Mouse (Mus musculus): Measurements from ENCODE around the gene Gm17349. TPM values are rescaled to one million over a fixed set of nuclear protein-coding genes. Genes with fewer than 3 reads are reported as not detected.

Gm17349 gene
- polyA plus RNA-seq (2017; shearing (Covaris generic)): not detected

DNA sequence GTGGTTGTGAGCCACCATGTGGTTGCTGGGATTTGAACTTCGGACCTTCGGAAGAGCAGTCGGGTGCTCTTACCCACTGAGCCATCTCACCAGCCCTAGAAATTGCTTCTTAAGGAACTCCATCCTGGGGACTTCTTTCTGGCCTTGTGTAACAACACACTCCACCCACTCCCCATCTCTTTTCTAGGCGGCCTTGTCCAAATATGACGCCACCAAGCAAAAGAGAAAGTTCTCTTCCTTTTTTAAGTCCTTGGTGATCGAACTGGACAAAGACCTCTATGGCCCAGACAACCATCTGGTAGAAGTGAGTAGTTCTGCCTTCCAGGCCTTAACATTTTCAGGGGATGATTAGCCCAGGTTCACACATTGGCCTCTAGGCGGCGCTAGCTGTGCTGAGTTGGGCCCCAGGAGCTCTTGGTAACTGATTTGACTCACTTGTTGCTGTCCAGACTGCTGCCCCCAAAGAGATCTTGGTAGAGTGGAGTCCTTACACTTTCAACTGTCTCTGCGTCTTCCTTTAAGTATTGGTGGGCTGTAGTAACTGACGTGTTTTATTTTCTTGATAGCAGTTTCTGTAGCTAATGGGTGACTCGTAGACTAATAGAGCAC is at the start of gene Gm17349:
TSS of gene Gm17349 (minus strand) at position 51 of the 609 bp plus-strand sequence.

DNA sequence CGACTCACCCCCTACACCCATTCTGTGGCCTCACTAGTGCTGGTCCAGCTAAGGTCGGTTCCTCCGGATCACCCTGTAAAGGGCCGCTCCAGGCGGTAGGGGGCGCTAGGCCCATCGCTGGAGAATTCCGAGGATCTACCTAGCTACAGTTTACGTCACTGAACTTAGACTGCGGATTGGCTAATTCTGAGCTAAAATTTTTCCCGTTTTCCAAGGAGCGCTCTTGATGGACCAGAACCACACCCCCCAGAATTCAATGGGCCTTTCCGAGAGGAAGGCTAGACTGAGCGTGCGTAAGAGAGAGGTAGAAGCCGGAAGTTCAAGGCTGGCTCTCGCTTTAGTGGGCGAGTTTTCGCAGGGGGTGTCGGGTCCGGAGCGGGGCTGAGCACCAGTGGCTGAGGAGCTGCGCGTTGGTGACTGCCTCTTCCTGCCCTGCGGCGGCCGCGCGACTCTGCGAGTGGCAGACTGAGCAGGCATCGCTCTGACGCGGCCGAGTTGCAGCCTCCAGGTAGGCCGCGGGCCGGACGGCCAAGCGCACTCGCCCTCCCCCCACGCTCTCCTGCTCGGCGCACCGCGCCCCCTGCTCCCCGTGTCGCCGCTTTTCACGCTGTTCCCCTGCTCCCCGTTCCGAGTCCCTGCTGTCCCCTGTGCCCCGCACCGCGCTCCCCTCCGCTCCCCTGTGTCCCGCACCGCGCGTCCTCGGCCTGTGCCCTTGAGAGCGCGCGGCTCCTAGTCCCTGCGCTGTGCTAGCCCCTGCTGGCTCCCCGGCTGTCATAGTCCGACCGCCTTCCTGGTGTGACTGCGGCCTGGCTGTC is 20.3 kb upstream of the Gm17349 start, which contains the start of gene Cox14:
TSS of gene Cox14 (plus strand) at position 278 of the 815 bp plus-strand sequence.

DNA sequence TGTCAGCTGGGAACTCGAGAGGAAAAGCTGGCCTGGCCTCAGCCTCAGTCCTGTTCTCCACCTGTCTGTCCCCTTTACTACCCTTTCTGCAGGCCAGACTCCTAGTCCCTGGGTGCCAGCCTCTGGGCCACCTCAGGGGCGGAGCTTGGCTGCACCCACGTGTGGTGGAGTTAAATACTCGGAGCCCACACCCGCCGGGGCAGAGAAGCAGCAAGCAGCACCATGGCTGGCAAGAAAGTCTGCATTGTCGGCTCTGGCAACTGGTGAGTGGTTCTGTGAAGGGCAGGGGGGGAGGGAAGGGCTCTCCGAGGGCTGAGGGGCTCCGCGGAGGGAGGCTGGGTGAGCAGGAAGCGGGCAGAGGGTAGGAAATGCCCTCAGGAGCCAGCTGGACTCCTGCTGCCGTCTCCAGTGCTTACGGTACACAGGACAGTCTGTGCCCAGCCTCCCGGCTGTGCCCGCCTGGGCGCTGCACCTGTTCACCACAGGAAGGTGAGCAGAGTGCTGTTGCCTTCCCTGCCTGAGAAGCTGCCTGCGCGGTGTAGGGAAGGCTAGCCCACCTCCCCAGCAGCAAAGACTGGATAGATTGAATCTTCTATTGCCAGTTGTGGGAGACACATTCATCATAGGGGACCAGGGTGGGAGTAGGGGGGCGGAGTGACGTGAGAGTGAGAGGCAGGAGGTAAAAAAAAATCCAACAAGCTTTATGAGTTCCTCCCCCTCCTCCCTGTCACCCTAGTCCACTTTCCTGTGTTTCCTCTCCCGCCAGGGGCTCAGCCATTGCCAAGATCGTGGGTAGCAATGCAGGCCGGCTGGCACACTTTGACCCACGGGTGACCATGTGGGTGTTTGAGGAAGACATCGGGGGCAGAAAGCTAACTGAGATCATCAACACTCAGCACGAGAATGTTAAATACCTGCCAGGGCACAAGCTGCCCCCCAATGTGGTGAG is 12.4 kb upstream of the Gm17349 start, which contains the start of gene Gpd1:
TSS of gene Gpd1 (plus strand) at position 130 of the 949 bp plus-strand sequence.

DNA sequence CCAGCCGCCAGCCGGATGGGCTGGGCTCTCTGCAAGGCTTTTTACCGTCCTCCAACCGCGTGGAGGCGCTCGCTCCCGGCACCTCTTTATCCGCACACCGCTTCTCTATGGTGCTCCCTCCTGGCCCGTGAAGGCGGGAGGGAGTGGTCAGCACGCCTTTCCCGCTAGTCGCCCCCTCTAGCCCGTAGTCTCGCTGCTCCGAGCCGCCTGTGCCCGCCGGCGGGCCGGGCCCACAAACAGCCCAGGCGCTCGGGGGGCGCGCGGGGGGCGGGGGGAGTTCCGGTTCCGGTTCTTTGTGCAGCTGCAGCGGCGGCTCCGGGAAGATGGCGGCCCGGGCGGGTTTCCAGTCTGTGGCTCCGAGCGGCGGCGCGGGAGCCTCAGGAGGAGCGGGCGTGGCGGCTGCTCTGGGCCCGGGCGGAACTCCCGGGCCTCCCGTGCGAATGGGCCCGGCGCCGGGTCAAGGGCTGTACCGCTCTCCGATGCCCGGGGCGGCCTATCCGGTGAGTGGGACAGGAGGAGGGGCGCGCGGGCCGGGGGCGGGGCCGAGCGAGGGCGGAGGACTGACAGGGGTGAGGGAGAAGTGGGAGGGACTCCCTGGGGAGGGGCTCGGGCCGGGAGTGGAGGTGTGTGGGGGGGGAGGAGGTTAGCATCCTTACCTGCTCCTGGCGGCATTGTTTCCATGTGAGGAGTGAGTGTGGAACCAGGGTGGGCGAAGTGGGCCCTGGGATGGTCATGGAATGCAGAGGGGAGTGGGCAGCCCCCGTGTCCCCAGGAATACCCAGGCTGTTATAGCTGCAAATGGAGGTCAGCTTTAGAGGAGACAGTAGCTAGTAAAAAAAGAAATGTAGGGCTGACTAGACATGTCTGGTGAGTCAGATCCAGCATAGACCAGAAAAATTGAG is 3.0 kb downstream of the Gm17349 start, which contains the start of gene Smarcd1:
TSS of gene Smarcd1 (plus strand) at position 131 of the 902 bp plus-strand sequence.

DNA sequence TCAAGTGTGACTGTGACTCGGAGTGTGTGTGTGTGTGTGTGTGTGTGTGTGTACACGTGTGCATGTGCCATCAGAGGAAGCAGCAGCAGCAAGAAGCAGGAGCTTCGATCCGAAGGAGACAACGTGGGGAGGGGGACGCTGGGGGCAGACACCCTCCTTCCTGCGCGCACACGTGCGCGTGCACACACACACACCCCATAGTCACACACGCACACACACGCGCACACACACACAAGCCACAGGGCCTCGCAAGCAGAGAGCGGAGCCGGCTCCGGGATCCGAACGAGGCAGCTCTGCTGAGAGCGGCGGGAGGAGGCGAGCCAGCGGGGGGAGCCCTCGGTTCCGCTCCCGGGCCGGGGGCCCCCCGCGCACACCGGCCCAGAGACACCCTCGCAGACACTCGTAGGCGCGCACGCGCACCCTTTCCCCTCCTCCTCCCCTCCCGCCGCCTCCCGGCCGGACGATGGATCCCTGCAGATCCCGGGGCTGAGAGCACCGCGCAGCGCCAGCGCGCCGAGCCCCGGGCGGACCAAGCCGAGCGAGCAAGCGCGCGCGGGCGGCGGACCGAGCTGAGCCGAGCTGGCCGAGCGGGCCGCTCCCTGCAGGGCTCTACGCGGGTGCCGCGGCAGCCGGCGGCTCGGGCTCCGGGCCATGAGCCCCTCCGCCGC is 35.0 kb downstream of the Gm17349 start, which contains the start of gene Asic1:
TSS of gene Asic1 (plus strand) at position 215 of the 668 bp plus-strand sequence.

Other genes with a start within 250 kb of the Gm17349 start
- 17.8 TPM for gene Nckap5l, start 247.7 kb downstream of the Gm17349 start, polyA plus RNA-seq (2017; shearing (Covaris generic))
- gene Bcdin3d, start 230.8 kb downstream of the Gm17349 start, polyA plus RNA-seq (2017; shearing (Covaris generic)): 35.6 TPM
- 0.16 TPM for gene Faim2, start 177.3 kb downstream of the Gm17349 start, polyA plus RNA-seq (2017; shearing (Covaris generic))
- gene Aqp2, start 126.4 kb downstream of the Gm17349 start, polyA plus RNA-seq (2017; shearing (Covaris generic)): not detected
- gene Aqp5, start 114.7 kb downstream of the Gm17349 start, polyA plus RNA-seq (2017; shearing (Covaris generic)): not detected
- gene Aqp6, start 104.1 kb downstream of the Gm17349 start, polyA plus RNA-seq (2017; shearing (Covaris generic)): not detected
- 22.3 TPM for gene Racgap1, start 53.8 kb downstream of the Gm17349 start, polyA plus RNA-seq (2017; shearing (Covaris generic))
- gene Asic1, start 35.1 kb downstream of the Gm17349 start, polyA plus RNA-seq (2017; shearing (Covaris generic)): 0.10 TPM
- 12.0 TPM for gene Smarcd1, start 3.4 kb downstream of the Gm17349 start, polyA plus RNA-seq (2017; shearing (Covaris generic))
- 0.16 TPM for gene Gpd1, start 12.0 kb upstream of the Gm17349 start, polyA plus RNA-seq (2017; shearing (Covaris generic))
- gene Cox14, start 20.1 kb upstream of the Gm17349 start, polyA plus RNA-seq (2017; shearing (Covaris generic)): 197 TPM
- 68.0 TPM for gene Cers5, start 67.4 kb upstream of the Gm17349 start, polyA plus RNA-seq (2017; shearing (Covaris generic))
- 4.9 TPM for gene Lima1, start 170.0 kb upstream of the Gm17349 start, polyA plus RNA-seq (2017; shearing (Covaris generic))